Mouse (Mus musculus) B cell, adult (primary cell): ENCODE data around the gene Iqcg. TPM values are rescaled to one million over a fixed set of nuclear protein-coding genes. Genes with fewer than 3 reads are reported as not detected.

Experiments used
- total RNA-seq: library from RNA; stranded (reverse); gene quantifications from 4 replicates; pipeline ENCODE4 v1.2.4, GENCODE M21; 2023; ENCODE audit not compliant: inconsistent age

The Iqcg gene
- 0.12 to 1.3 TPM (median 0.34 TPM) in 4 replicates for total RNA-seq

DNA sequence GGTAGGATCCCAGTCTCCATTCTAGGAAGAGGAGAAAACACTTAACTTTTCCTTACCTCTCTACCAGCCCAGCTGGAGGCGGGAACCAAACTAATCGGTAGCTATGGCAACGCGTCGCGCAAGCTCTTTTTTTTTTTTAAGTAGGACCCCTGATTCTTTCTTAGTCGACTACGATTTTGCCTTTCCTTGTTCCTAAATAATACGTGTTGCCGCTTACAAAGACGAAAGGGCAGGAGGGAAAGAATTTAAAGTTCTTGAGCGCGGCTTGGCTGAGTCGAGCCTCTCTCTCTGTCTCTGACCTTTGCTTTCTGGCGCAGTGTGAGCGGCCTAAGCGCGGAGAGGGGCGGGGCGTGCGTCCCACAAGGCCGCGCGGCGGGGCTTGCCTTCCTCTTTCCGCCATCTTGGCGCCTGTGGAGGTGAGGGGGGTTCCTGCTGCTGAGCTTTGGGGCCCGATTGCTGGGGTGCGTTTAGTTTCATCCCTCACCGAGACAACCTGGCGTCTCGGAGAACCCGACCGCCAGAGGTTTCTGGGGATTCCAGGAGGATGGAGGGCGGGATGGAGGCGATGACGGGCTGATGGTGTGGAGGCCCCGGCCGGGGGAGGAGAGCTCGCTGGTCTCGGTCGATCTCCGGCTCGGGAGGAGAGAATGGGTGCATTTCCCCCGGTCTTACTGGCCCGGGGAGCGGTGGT lies at the start of gene Iqcg, which contains the start of gene Rpl35a:
Iqcg (minus strand) TSS at position 124 of the 691 bp plus-strand sequence.
Rpl35a (plus strand) TSS at position 359 of the 691 bp plus-strand sequence.

GRCm38 (mm10) chr16:33062024-33062681 lies 6.1 kb upstream of the Iqcg start, which contains the start of gene Lmln:
Gene Lmln, plus strand, starts transcription at chr16:33062521.

Other genes with a start within 250 kb of the Iqcg start
- gene Smbd1, start 245.7 kb downstream of the Iqcg start, total RNA-seq: not detected in 4 replicates
- gene Fyttd1, start 178.7 kb downstream of the Iqcg start, total RNA-seq: 53.9 to 86.8 TPM (median 79.0 TPM) in 4 replicates
- gene Rubcn, start 178.5 kb downstream of the Iqcg start, total RNA-seq: 171 to 185 TPM (median 178 TPM) in 4 replicates
- gene Lrch3, start 142.1 kb downstream of the Iqcg start, total RNA-seq: 67.9 to 75.6 TPM (median 71.7 TPM) in 4 replicates
- gene Rpl35a, start 235 bp upstream of the Iqcg start, total RNA-seq: 1,055 to 1,135 TPM (median 1,069 TPM) in 4 replicates
- 0.96 to 4.0 TPM (median 1.9 TPM) in 4 replicates for gene Lmln, start 6.3 kb upstream of the Iqcg start, total RNA-seq
- 24.3 to 26.3 TPM (median 25.4 TPM) in 4 replicates for gene Osbpl11, start 128.9 kb upstream of the Iqcg start, total RNA-seq
- gene Snx4, start 195.2 kb upstream of the Iqcg start, total RNA-seq: 43.9 to 55.4 TPM (median 50.8 TPM) in 4 replicates